Mouse (Mus musculus): ENCODE results near the gene Spata13.

DNA sequence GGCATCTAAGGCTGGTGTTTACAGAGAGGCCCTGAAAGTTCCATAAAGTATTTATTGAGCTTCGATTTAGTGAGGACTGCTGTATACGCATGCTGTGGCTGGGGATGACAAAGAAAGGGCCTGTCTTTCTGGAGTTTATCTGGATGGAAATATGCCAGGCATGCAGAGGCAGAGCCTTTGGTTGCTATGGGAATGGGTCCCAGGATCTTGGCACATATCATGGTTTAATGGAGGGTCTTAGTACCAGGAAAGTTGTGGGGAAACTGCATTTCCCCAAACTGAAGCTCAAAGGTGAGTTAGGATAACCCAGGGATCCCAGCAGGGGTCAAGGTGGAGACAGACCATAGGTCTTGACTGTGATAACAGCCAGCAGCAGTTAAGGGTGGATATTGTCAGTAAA lies 37.7 kb downstream of the Spata13 start:
- TF ChIP-seq CTCF (IDR thresholded peaks at IDR 0.05; ENCODE audit: low read depth, low read length), result no peak
- TF ChIP-seq POLR2AphosphoS5 (IDR thresholded peaks at IDR 0.05; ENCODE audit: insufficient replicate concordance, low read depth, low read length), result no peak
